Mouse (Mus musculus) stomach, postnatal 0 days (tissue): ENCODE results near the gene Lgals7.

Experiments used
- CTCF ChIP-seq: IDR thresholded peaks from 2 replicates; pipeline ENCODE4 v1.5.1; 2016; ENCODE audit warnings: antibody characterized with exemption, low read depth, mild to moderate bottlenecking, moderate library complexity
- EP300 ChIP-seq: optimal IDR thresholded peaks from 2 replicates; pipeline ENCODE3; 2016; ENCODE audit warnings: antibody characterized with exemption

DNA sequence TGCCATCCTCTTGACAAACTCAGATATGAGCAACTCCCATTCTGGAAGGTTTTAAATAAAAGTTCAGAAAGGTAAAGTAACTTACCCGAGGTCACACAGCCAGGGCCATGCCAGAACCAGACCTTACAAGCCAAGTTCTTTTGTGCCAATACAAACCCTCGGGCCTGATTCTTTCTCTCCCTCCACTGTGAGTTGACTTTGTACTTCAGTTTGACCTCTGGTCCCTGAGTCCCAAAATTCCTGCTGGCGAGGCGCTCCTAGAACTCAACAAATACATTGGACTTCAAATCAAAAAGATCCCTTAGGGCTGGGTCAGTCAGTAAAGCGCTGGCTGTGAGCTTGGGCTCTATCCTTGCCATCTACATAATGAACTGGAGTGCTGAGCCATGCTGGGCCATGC lies 26.7 kb upstream of the Lgals7 start:
- TF ChIP-seq EP300 (no peak), CTCF (no peak)
